Mouse (Mus musculus) right cerebral cortex, adult 2 months (tissue): ENCODE measurements around the gene Ephx4.
A peak's percentile ranks its signal among the peaks of the same experiment; 100 is the strongest.

ENCODE experiments used
- DNase-seq, 2 experiments: peaks; one replicate each; pipeline ENCODE4 v3.0.0; 2021 to 2022; ENCODE audit warnings: low spot score in 2 of 2

The Ephx4 gene

GRCm38 (mm10) chr5:107434001-107434400, 31.5 kb downstream of the Ephx4 start:
- DNase-seq, result peak in 1 of 2 experiments; percentile 39

- DNase-seq, result no peak
These were observed 33.6 kb downstream of the Ephx4 start for GRCm38 (mm10) chr5:107436185-107436584.

GRCm38 (mm10) chr5:107436587-107437209, 34.2 kb downstream of the Ephx4 start:
- no peak for DNase-seq

- DNase-seq, result peak; percentile 90 to 91
These were observed 35.1 kb downstream of the Ephx4 start, which contains the start of gene Btbd8 for GRCm38 (mm10) chr5:107437464-107438281. Btbd8 (plus strand) TSS chr5:107437997.

GRCm38 (mm10) chr5:107438353-107438752, 35.8 kb downstream of the Ephx4 start:
- DNase-seq, result no peak

GRCm38 (mm10) chr5:107441881-107442280, 39.3 kb downstream of the Ephx4 start:
- DNase-seq, result peak; percentile 37 to 45

- DNase-seq, result no peak
These were observed 41.7 kb downstream of the Ephx4 start for GRCm38 (mm10) chr5:107444251-107444650.

- DNase-seq, result no peak
These were observed 45.4 kb downstream of the Ephx4 start for GRCm38 (mm10) chr5:107447977-107448376.

GRCm38 (mm10) chr5:107448784-107449183, 46.2 kb downstream of the Ephx4 start:
- DNase-seq, result peak in 1 of 2 experiments; percentile 37

GRCm38 (mm10) chr5:107449620-107450019, 47.1 kb downstream of the Ephx4 start:
- no peak for DNase-seq

- DNase-seq, result peak; percentile 51 to 62
These were observed 47.8 kb downstream of the Ephx4 start for GRCm38 (mm10) chr5:107450299-107450698.

- DNase-seq, result no peak
These were observed 59.9 kb downstream of the Ephx4 start for GRCm38 (mm10) chr5:107462147-107463076.

- no peak for DNase-seq
These were observed 64.0 kb downstream of the Ephx4 start for GRCm38 (mm10) chr5:107466501-107466900.

GRCm38 (mm10) chr5:107467098-107467497, 64.6 kb downstream of the Ephx4 start:
- DNase-seq, result no peak

GRCm38 (mm10) chr5:107470600-107471329, 68.2 kb downstream of the Ephx4 start:
- no peak for DNase-seq
